Mouse (Mus musculus) heart, postnatal 0 days (tissue): ENCODE results near the gene Pcdh8.
A peak's percentile ranks its signal among the peaks of the same experiment; 100 is the strongest.

Experiments used
- CTCF ChIP-seq: IDR thresholded peaks from 2 replicates; pipeline ENCODE4 v1.5.1; 2016; ENCODE audit warnings: antibody characterized with exemption, control low read depth, low read depth
- EP300 ChIP-seq: IDR thresholded peaks from 2 replicates; pipeline ENCODE4 v1.6.1; 2016; ENCODE audit warnings: antibody characterized with exemption, low read depth

DNA sequence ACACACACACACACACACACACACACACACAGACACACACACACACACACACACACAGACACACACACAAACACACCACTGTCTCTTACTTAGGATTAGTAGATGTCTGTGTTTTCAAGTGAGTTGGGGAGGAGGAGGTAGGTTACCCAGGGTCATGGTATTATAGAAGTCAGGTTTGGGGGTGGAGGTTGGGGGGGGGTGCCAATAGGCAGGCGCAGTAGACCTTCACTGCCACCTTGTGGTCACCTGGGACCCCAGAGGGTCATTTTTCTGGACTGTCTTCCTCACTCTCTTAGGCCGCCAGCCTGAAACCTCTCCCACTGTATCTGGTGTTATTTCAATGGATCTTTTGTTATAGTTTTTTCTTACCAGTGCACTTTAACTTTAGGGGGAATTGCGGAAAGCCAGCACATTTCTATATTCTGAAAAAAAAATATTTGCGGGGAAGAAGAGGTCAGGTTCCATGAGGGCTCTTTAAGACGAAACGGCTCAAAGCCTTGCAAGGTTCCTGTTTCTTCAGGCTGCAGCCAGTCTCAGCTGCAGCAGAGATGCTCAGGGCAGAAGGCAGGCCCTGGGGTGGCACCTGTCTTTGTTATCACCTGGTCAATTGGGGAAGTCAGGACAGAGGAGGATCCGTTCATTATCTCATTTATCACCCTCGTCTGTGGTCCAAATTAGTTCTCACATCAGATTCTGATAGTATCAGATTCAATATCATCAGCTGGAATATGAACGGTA lies 33.3 kb downstream of the Pcdh8 start:
- peak; percentile 71 for TF ChIP-seq CTCF
- no peak for TF ChIP-seq EP300
